Mouse (Mus musculus): ENCODE results near the gene Nsl1. TPM values are rescaled to one million over a fixed set of nuclear protein-coding genes. Genes with fewer than 3 reads are reported as not detected.

Gene Nsl1
- polyA plus RNA-seq, 1 experiment from 2014 or later, result 22.4 TPM

DNA sequence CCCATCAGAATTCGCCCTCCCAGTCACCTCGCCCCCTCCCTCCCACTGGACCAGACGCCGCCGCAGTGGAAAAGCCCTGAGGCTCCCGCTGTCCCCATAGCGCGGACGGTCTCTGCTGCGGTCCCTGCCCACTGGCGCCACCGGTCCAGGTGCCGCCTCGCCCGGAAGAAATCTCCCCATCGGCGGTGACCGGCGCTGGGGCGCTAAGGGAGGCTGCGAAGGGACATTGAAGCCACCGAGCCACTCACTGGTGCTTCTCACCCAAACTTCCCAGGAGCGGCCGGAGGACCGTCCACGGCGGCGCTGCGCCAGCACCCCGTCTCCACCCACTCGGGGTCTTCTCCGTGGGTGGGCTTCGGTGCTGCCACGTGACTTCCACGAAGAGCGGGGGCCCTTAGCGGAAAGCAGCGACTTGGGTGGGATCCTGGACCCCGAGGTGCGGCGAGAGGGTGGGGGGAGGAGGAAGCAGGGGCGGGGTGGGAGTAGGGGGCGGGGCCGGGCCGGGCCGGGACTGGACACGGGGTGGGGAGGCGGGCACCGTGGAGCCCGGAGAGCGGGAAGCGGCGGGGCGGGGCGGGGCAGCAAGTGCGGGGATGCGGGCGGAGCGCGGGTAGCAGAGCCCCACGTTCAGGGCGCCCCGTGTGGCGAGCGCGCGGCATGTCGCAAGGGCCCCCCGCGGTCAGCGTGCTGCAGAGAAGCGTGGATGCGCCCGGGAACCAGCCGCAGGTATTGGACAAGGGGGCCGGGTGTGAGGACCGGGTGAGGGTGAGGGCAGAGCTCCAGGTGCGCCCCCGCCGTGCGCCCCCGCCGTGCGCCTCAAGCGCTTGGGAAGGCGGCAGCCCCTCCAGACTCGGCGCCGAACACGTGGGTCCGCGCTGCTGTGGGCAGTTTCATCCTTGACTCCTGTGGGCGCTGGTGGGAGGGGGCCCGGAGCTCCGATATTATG is 35.3 kb downstream of the Nsl1 start, which contains the start of gene Batf3:
Gene Batf3 (plus strand): TSS at position 46 of the 946 bp plus-strand sequence.
- Histone ChIP-seq H3K36me3 (no peaks in the 10 kb centered on the region), H3K9me3 (no peaks in the 10 kb centered on the region), H3K4me1 (peaks cover 13% of the 10 kb centered on the region; the same call in 1 of the 2 replicates), H3K27me3 (peaks cover 7% of the 10 kb centered on the region; the same call in 1 of the 2 replicates), H3K9ac (peak within 1 kb of the TSS; percentile 62), H3K4me3 (peak within 1 kb of the TSS; percentile 65), H3K27ac (peak within 1 kb of the TSS; percentile 54; the same call in 1 of the 2 replicates), H3K4me2 (replicated peaks) (peak within 1 kb of the TSS; percentile 96)
- under 1% methylated on average over 79 of the region's 95 CpGs for WGBS
- peak; percentile 54; the same call in 1 of the 2 replicates for ATAC-seq (ENCODE audit: insufficient number of reproducible peaks, insufficient read depth, low FRiP score, low TSS enrichment)

DNA sequence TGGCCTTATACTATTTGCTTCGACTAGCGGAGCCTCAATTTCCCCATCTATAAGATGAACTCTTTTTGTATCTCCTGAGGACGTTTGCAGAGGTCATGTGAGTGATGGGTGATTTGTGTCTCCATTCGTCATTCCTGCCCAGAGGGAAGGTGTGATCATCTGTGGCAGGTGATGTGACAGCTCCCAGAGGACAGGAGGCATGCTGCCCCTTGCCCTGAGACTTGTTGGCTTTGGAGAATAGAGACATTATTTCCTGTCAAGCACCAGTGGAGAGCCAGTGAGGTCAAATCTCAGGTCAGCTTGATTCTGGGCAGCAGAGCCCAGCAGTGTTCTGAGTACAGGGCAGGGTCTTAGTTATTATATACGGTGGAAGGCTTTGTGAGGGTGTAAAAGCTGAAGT is 36.3 kb downstream of the Nsl1 start:
- Histone ChIP-seq H3K4me2 (replicated peaks) (peak overlapping the region; percentile 96), H3K4me3 (peak overlapping the region; percentile 65), H3K27ac (no peak overlapping the region), H3K27me3 (peaks cover 7% of the 10 kb centered on the region; the same call in 1 of the 2 replicates), H3K36me3 (no peaks in the 10 kb centered on the region), H3K4me1 (peaks cover 13% of the 10 kb centered on the region; the same call in 1 of the 2 replicates), H3K9me3 (no peaks in the 10 kb centered on the region), H3K9ac (no peak overlapping the region)
- WGBS, result 35% methylated on average over 5 of the region's 5 CpGs
- no peak for ATAC-seq (ENCODE audit: insufficient number of reproducible peaks, insufficient read depth, low FRiP score, low TSS enrichment)

DNA sequence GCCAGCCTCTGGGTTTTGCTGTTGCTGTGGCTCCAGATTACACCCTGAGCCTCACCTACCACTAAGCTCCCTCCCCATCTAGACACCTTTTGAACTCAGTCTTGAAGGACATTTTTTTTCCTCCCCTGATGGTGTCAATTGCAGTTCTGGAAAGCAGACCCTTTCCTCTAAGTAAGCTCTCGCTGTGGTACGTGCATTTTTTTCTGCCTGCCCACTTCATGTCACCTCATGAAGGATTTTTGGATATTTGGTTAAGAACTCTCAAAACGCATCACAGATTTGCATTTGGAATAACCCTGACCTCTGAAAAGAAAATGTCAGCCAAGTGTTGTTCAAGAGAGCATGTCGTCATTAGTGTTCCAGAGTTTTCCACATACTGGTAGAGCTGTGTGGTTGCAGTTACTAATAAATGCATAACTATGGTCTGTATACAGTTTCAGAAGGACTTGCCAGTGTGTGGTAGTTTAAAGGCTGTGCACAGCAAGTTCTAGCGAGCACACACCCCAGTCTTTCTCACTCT is 37.0 kb downstream of the Nsl1 start:
- no peaks in the 10 kb centered on the region for H3K9me3 ChIP-seq
- H3K36me3 ChIP-seq, result no peaks in the 10 kb centered on the region
- ATAC-seq (ENCODE audit: insufficient number of reproducible peaks, insufficient read depth, low FRiP score, low TSS enrichment), result no peak
- peaks cover 13% of the 10 kb centered on the region; the same call in 1 of the 2 replicates for H3K4me1 ChIP-seq
- no peak overlapping the region for H3K4me3 ChIP-seq
- H3K27ac ChIP-seq, result no peak overlapping the region
- H3K27me3 ChIP-seq, result peaks cover 7% of the 10 kb centered on the region; the same call in 1 of the 2 replicates
- 68% methylated on average over 5 of the region's 5 CpGs for WGBS
- no peak overlapping the region for H3K4me2 ChIP-seq (replicated peaks)
- H3K9ac ChIP-seq, result no peak overlapping the region

DNA sequence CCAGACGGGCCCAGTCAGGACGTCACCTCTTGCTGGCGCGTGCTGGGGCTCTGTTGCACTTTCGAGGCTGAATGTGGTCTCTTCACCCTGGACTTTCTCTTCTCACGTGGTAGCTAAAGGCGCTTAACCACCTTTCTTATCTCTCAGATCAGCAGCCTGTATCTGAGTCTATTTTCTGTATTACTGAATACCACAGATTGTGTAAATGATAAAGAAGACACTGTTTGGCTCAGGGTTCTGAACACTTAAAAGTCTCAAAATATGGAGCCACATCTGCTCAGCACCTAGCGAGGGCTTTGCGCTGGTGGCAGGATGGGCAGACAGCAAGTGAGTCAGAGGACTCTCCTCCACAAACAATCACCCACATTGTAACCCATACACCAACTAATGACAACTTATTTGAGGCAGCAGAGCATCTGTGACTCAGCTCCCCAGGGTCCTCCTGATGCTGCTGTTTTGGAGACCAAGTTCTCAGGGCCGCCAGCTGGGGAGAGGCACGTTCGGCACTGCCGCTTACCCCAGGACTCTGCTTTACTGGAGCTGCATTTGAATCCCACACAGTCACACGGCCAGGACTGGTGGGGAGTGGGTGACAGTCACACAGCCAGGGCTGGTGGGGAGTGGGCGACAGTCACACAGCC is 40.0 kb downstream of the Nsl1 start:
- Histone ChIP-seq H3K9me3 (no peaks in the 10 kb centered on the region), H3K4me3 (no peak overlapping the region), H3K4me2 (replicated peaks) (no peak overlapping the region), H3K9ac (no peak overlapping the region), H3K27ac (no peak overlapping the region), H3K27me3 (peaks cover 7% of the 10 kb centered on the region; the same call in 1 of the 2 replicates), H3K4me1 (0 out of 2 replicates have a peak, but pooled peaks cover 6% of the 10 kb centered on the region), H3K36me3 (no peaks in the 10 kb centered on the region)
- no peak for ATAC-seq (ENCODE audit: insufficient number of reproducible peaks, insufficient read depth, low FRiP score, low TSS enrichment)
- 70% methylated on average over 15 of the region's 15 CpGs for WGBS

DNA sequence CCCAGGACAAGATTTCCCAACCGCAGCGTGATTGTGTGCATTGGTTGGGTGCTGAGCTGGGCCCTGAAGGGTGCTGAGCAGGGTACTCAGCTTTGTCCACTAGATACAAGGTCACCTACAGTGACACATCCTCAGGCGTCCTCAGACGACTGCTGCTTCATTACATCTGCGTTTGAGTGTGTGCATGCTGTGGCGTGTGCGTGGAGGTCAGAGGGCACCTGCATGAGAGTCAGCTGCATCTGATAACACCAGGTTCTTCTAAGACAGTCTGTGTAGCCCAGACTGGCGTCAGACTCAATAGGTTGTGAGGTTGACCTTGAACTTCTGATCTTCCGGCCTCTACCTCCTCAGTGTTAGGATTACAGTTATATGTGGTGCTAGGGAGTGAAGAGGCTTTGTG is 42.4 kb downstream of the Nsl1 start:
- Histone ChIP-seq H3K36me3 (no peaks in the 10 kb centered on the region), H3K27ac (no peak overlapping the region), H3K9me3 (no peaks in the 10 kb centered on the region), H3K27me3 (no peaks in the 10 kb centered on the region), H3K9ac (no peak overlapping the region), H3K4me3 (no peak overlapping the region), H3K4me1 (no peaks in the 10 kb centered on the region), H3K4me2 (replicated peaks) (no peak overlapping the region)
- WGBS, result 74% methylated on average over 9 of the region's 9 CpGs
- no peak for ATAC-seq (ENCODE audit: insufficient number of reproducible peaks, insufficient read depth, low FRiP score, low TSS enrichment)

DNA sequence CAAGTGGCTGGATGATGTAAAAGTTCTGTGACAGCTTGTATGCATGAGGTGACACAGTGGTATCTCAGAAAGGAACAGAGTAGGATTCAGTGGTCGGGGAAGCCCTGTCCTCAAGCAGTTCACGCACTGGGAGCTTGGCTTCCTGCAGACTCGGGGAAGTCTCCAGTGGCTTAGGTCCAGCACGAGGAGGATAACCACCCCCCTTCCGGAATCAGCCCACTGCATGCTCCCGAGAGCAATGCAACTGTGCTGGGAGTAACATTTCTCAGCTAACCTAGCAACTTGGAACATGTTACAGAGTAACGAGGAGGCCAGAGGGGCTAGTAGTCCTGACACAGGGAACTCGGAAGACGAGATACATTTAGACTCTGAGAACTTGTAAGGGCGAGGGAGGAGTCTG is 44.5 kb downstream of the Nsl1 start:
- Histone ChIP-seq H3K36me3 (no peaks in the 10 kb centered on the region), H3K27me3 (no peaks in the 10 kb centered on the region), H3K27ac (no peak overlapping the region), H3K4me2 (replicated peaks) (no peak overlapping the region), H3K9ac (no peak overlapping the region), H3K4me1 (peaks cover 3% of the 10 kb centered on the region; the same call in 1 of the 2 replicates), H3K4me3 (no peak overlapping the region), H3K9me3 (no peaks in the 10 kb centered on the region)
- ATAC-seq (ENCODE audit: insufficient number of reproducible peaks, insufficient read depth, low FRiP score, low TSS enrichment), result no peak
- WGBS, result 65% methylated on average over 10 of the region's 10 CpGs

DNA sequence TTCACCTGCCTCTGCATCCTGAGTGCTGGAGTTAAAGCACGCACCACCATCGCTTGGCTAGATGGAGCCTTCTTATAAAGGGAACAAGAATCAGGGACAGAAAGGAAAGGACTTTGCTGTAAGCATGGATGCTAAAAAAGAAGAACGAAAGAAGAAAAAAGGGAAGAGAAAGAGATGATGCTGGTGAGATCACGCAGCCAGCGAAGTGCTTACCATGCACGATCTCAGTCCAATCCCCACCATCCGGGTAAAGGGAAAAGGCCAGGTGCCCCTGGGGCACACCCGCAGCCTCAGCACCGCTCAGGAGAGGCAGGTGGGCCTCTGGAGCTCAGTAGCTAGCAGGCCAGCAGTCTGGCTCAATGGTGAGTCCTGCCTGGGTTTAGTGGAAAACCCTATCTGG is 47.1 kb downstream of the Nsl1 start:
- Histone ChIP-seq H3K36me3 (no peaks in the 10 kb centered on the region), H3K4me3 (no peak overlapping the region), H3K27me3 (no peaks in the 10 kb centered on the region), H3K27ac (no peak overlapping the region), H3K4me2 (replicated peaks) (no peak overlapping the region), H3K9ac (no peak overlapping the region), H3K9me3 (no peaks in the 10 kb centered on the region), H3K4me1 (peaks cover 3% of the 10 kb centered on the region; the same call in 1 of the 2 replicates)
- ATAC-seq (ENCODE audit: insufficient number of reproducible peaks, insufficient read depth, low FRiP score, low TSS enrichment), result no peak
- WGBS, result 87% methylated on average over 9 of the region's 9 CpGs

DNA sequence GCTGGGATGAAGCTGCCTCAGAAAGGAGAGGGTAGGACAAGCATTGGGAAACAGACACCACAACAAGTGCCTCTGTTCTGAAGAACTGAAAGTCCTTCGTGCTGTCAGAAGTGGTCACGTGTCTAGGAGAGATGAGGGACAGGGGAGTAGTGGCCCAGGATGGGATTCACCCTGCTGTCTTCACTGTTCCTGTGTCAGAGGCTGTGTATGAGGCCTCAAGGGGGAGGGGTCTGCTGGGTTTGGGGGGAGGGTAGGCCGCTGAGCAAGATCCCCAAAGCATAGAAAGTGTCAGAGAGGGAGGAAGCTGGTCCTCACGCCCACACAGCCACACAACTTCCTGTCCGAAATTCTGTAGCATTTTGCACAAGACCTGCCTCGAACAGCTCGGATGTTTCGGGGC is 48.3 kb downstream of the Nsl1 start:
- Histone ChIP-seq H3K27me3 (no peaks in the 10 kb centered on the region), H3K4me2 (replicated peaks) (no peak overlapping the region), H3K27ac (no peak overlapping the region), H3K4me1 (peaks cover 3% of the 10 kb centered on the region; the same call in 1 of the 2 replicates), H3K4me3 (no peak overlapping the region), H3K9ac (0 out of 2 replicates have a peak overlapping the region, but pooled peaks have one; percentile 5), H3K9me3 (no peaks in the 10 kb centered on the region), H3K36me3 (no peaks in the 10 kb centered on the region)
- 50% methylated on average over 8 of the region's 8 CpGs for WGBS
- no peak for ATAC-seq (ENCODE audit: insufficient number of reproducible peaks, insufficient read depth, low FRiP score, low TSS enrichment)

DNA sequence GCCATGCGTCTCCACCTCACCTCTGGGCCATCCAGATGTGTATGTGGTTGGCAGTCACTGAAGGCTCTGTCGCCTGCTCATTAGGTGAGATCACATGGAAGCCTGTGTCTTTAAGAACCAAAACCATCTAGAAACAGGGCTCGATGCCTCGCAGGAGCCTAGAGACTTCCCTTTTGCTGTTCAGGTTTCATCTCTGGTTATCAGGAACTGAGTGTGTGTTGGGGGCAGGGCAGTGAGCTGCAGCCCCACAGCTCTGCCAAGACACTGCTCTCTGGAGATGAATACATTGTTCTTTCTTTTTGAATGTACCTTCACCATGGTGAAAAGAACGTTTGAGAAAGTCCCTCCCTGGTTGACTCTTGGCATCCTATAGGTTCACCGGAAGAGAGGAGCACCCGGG is 52.1 kb downstream of the Nsl1 start:
- WGBS, result 79% methylated on average over 7 of the region's 7 CpGs
- H3K4me2 ChIP-seq (replicated peaks), result no peak overlapping the region
- H3K4me1 ChIP-seq, result peaks cover 3% of the 10 kb centered on the region; the same call in 1 of the 2 replicates
- no peaks in the 10 kb centered on the region for H3K36me3 ChIP-seq
- no peak for ATAC-seq (ENCODE audit: insufficient number of reproducible peaks, insufficient read depth, low FRiP score, low TSS enrichment)
- no peaks in the 10 kb centered on the region for H3K27me3 ChIP-seq
- no peak overlapping the region for H3K4me3 ChIP-seq
- H3K9me3 ChIP-seq, result no peaks in the 10 kb centered on the region
- no peak overlapping the region for H3K9ac ChIP-seq
- H3K27ac ChIP-seq, result no peak overlapping the region

DNA sequence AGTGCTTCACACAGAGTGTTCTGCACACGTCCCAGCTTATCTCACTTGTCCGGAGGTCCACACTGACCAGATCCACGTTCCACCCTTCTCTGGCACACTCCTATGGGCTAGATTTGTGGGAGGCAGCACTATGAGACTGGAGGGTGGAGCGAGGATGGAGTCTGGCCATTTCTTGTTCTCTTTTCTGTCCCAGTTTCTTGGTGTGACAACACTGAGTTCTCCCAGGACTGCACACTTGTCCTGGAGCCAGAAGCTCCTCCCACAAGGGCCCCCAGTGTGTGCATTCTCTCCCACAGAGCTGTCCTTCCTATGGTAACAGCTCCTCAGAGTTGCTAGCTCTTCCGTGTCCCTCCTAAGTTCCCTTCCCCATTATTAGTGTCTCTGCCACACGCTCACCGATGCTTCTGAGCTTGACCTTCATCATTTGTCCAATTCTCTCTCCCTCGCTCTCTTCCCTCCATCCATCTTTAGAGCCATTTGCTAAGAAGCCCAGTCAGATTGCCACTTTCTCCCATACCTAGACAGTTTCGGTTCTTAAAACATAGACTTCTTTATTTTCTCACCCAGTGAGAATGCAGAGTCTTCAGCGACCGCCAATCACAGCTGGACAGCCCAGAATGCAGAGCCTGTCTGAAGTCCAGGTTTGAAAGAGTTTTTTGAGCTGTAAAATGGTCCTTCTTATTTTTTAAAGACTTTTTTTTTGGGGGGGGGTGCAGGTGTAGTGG is 52.9 kb downstream of the Nsl1 start:
- Histone ChIP-seq H3K27me3 (no peaks in the 10 kb centered on the region), H3K9me3 (no peaks in the 10 kb centered on the region), H3K27ac (no peak overlapping the region), H3K36me3 (no peaks in the 10 kb centered on the region), H3K4me3 (no peak overlapping the region), H3K4me1 (peaks cover 3% of the 10 kb centered on the region; the same call in 1 of the 2 replicates), H3K9ac (no peak overlapping the region), H3K4me2 (replicated peaks) (no peak overlapping the region)
- ATAC-seq (ENCODE audit: insufficient number of reproducible peaks, insufficient read depth, low FRiP score, low TSS enrichment), result no peak
- 78% methylated on average over 11 of the region's 11 CpGs for WGBS

DNA sequence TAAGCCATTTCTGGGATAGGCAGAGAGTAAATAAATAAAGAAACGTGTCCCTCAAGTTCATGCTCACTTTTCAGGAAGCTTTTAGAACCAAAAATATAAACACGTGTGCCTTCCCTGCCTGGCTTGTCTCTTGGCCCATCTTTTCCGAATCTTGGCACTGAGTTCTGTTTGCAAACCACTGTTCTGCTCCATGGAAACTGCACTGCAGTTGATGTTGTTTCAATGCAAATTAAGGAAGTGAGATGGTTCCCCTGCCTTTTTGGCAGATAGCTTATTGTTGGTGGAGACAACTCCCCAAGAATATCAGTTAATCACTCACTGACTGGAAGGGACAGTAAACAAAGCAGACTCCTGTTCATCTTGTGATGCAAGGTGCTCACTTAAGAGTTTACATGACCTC is 59.9 kb downstream of the Nsl1 start:
- Histone ChIP-seq H3K27ac (no peak overlapping the region), H3K36me3 (no peaks in the 10 kb centered on the region), H3K4me2 (replicated peaks) (no peak overlapping the region), H3K9me3 (no peaks in the 10 kb centered on the region), H3K4me1 (no peaks in the 10 kb centered on the region), H3K4me3 (no peak overlapping the region), H3K27me3 (peaks cover 4% of the 10 kb centered on the region; the same call in 1 of the 2 replicates), H3K9ac (no peak overlapping the region)
- WGBS, result 77% methylated on average over 3 of the region's 3 CpGs
- no peak for ATAC-seq (ENCODE audit: insufficient number of reproducible peaks, insufficient read depth, low FRiP score, low TSS enrichment)
